Mouse (Mus musculus) small intestine, adult 10 weeks (tissue): ENCODE measurements around the gene Ubfd1. TPM values are rescaled to one million over a fixed set of nuclear protein-coding genes. Genes with fewer than 3 reads are reported as not detected.

ENCODE experiments used
- polyA plus RNA-seq: library from polyadenylated mRNA; stranded (reverse); fragments of 350-450 nt; fragmentation: Illumina TruSeq; extraction: RNeasy Lipid Tissue Mini Kit (QIAGEN cat#74804); gene quantifications from one replicate; pipeline ENCODE4 v1.2.3, GENCODE M21; 2014; ENCODE audit warnings: low replicate concordance

The Ubfd1 gene
- polyA plus RNA-seq: 32.7 TPM

GRCm38 (mm10) chr7:122066945-122067516 is at the start of gene Ubfd1, which contains the start of gene Ears2:
Gene Ubfd1, plus strand, starts transcription at chr7:122067175.
Gene Ears2, minus strand, starts transcription at chr7:122067263.

GRCm38 (mm10) chr7:122020667-122021354 is 46.2 kb upstream of the Ubfd1 start, which contains the start of gene Gga2:
Gene Gga2, minus strand, starts transcription at chr7:122021222.

GRCm38 (mm10) chr7:122101747-122102244 is 34.8 kb downstream of the Ubfd1 start, which contains the start of gene Ndufab1:
Gene Ndufab1, minus strand, starts transcription at chr7:122101886.

Other genes starting within 250 kb of the Ubfd1 start
- not detected for gene Scnn1b, start 202.1 kb upstream of the Ubfd1 start, polyA plus RNA-seq
- 6.9 TPM for gene Cog7, start 85.5 kb upstream of the Ubfd1 start, polyA plus RNA-seq
- 1.4 TPM for gene Gga2, start 46.0 kb upstream of the Ubfd1 start, polyA plus RNA-seq
- gene Ears2, start 88 bp downstream of the Ubfd1 start, polyA plus RNA-seq: 1.3 TPM
- 961 TPM for gene Ndufab1, start 34.7 kb downstream of the Ubfd1 start, polyA plus RNA-seq
- gene Palb2, start 65.8 kb downstream of the Ubfd1 start, polyA plus RNA-seq: 9.5 TPM
- 71.6 TPM for gene Dctn5, start 65.9 kb downstream of the Ubfd1 start, polyA plus RNA-seq
- 0.82 TPM for gene Plk1, start 92.3 kb downstream of the Ubfd1 start, polyA plus RNA-seq
- gene Ern2, start 119.0 kb downstream of the Ubfd1 start, polyA plus RNA-seq: not detected
- gene Chp2, start 152.3 kb downstream of the Ubfd1 start, polyA plus RNA-seq: 341 TPM
- gene Prkcb, start 221.6 kb downstream of the Ubfd1 start, polyA plus RNA-seq: 16.1 TPM